Mouse (Mus musculus) B cell, adult 2 months (primary cell): Measurements from ENCODE around the gene Olfr994.

Source experiments
- DNase-seq, 2 experiments: peaks; one replicate each; pipeline ENCODE4 v3.0.0; 2022

Olfr994 gene

GRCm38 (mm10) chr2:85436351-85436750 lies at the start of gene Olfr994:
Gene Olfr994, minus strand, starts transcription at chr2:85436451.
- no peak for DNase-seq

- DNase-seq: no peak
Observed at GRCm38 (mm10) chr2:85466801-85467325, 30.6 kb upstream of the Olfr994 start.

- DNase-seq: no peak
Observed at GRCm38 (mm10) chr2:85443539-85443938, 7.3 kb upstream of the Olfr994 start, which contains the start of gene Olfr995. Gene Olfr995, minus strand, starts transcription at chr2:85443639.

- no peak for DNase-seq
Observed at GRCm38 (mm10) chr2:85442546-85442945, 6.3 kb upstream of the Olfr994 start.

GRCm38 (mm10) chr2:85425893-85426292 lies 10.4 kb downstream of the Olfr994 start:
- DNase-seq: no peak

GRCm38 (mm10) chr2:85414777-85415176 lies 21.5 kb downstream of the Olfr994 start, which contains the start of gene Olfr993:
Gene Olfr993, minus strand, starts transcription at chr2:85414877.
- no peak for DNase-seq

- DNase-seq: no peak
Observed at GRCm38 (mm10) chr2:85409369-85409768, 26.9 kb downstream of the Olfr994 start, which contains the start of gene Olfr992. Gene Olfr992, minus strand, starts transcription at chr2:85409469.
